Mouse (Mus musculus) T-helper 2 cell (primary cell): ENCODE data around the gene Ogfr.

Source experiments
- in situ Hi-C: fragments of 300-600 bp; cut with MboI, MseI; formaldehyde crosslinking; loops from one replicate; pipeline ENCODE4 v1.15.1; 2025; ENCODE audit warnings: high pct_unique_total_duplicates

Gene Ogfr

GRCm38 (mm10) chr2:180589123-180589831 is at the start of gene Ogfr:
Ogfr (plus strand) TSS chr2:180589245.
- in situ Hi-C loops = loop anchor here (5.0 kb wide), 1 partner anchor 153 kb away; no protein-coding TSS in a partner anchor

- in situ Hi-C loops = no loop called here
These were observed 45.4 kb upstream of the Ogfr start for GRCm38 (mm10) chr2:180543675-180544074.

- in situ Hi-C loops = no loop called here
These were observed 44.0 kb upstream of the Ogfr start for GRCm38 (mm10) chr2:180545046-180545445.

GRCm38 (mm10) chr2:180547384-180548106 is 41.5 kb upstream of the Ogfr start:
- in situ Hi-C loops = no loop called here

- in situ Hi-C loops = no loop called here
These were observed 36.7 kb upstream of the Ogfr start for GRCm38 (mm10) chr2:180552340-180552739.

GRCm38 (mm10) chr2:180555219-180555618 is 33.8 kb upstream of the Ogfr start:
- in situ Hi-C loops = no loop called here

- in situ Hi-C loops = no loop called here
These were observed 32.6 kb upstream of the Ogfr start for GRCm38 (mm10) chr2:180556470-180556869.

- in situ Hi-C loops = no loop called here
These were observed 28.8 kb upstream of the Ogfr start for GRCm38 (mm10) chr2:180560245-180560644.

- in situ Hi-C loops = no loop called here
These were observed 26.9 kb upstream of the Ogfr start for GRCm38 (mm10) chr2:180562146-180562545.

- in situ Hi-C loops = no loop called here
These were observed 25.7 kb upstream of the Ogfr start for GRCm38 (mm10) chr2:180563296-180563695.

- in situ Hi-C loops = no loop called here
These were observed 25.2 kb upstream of the Ogfr start for GRCm38 (mm10) chr2:180563841-180564240.

- in situ Hi-C loops = no loop called here
These were observed 22.7 kb upstream of the Ogfr start for GRCm38 (mm10) chr2:180566240-180566913.

GRCm38 (mm10) chr2:180569028-180569643 is 19.9 kb upstream of the Ogfr start:
- in situ Hi-C loops = no loop called here

- in situ Hi-C loops = no loop called here
These were observed 12.6 kb upstream of the Ogfr start for GRCm38 (mm10) chr2:180576482-180576881.

GRCm38 (mm10) chr2:180578686-180579085 is 10.4 kb upstream of the Ogfr start:
- in situ Hi-C loops = no loop called here

GRCm38 (mm10) chr2:180581002-180581401 is 8.0 kb upstream of the Ogfr start, which contains the start of gene Mrgbp:
Mrgbp (plus strand) TSS chr2:180581304.
- in situ Hi-C loops = no loop called here

- in situ Hi-C loops = no loop called here
These were observed 6.4 kb upstream of the Ogfr start for GRCm38 (mm10) chr2:180582481-180583153.

- in situ Hi-C loops = no loop called here
These were observed 5.9 kb upstream of the Ogfr start for GRCm38 (mm10) chr2:180583154-180583507.

- in situ Hi-C loops = loop anchor here (5.0 kb wide), 1 partner anchor 154 kb away; no protein-coding TSS in a partner anchor
These were observed 316 bp upstream of the Ogfr start for GRCm38 (mm10) chr2:180588736-180589122.

- in situ Hi-C loops = loop anchor here (10.0 kb wide), 1 partner anchor 1097 kb away; the partner anchor contains the start of genes Lkaaear1 and Rgs19
These were observed 8.4 kb downstream of the Ogfr start, which contains the start of gene Col9a3 for GRCm38 (mm10) chr2:180597490-180597889. Col9a3 (plus strand) TSS chr2:180597790.

GRCm38 (mm10) chr2:180598157-180598705 is 9.2 kb downstream of the Ogfr start:
- in situ Hi-C loops = loop anchor here (10.0 kb wide), 1 partner anchor 1097 kb away; the partner anchor contains the start of genes Lkaaear1 and Rgs19
